24 mouse cellular contexts compared by ENCODE assay signal in the genomic region with DNA sequence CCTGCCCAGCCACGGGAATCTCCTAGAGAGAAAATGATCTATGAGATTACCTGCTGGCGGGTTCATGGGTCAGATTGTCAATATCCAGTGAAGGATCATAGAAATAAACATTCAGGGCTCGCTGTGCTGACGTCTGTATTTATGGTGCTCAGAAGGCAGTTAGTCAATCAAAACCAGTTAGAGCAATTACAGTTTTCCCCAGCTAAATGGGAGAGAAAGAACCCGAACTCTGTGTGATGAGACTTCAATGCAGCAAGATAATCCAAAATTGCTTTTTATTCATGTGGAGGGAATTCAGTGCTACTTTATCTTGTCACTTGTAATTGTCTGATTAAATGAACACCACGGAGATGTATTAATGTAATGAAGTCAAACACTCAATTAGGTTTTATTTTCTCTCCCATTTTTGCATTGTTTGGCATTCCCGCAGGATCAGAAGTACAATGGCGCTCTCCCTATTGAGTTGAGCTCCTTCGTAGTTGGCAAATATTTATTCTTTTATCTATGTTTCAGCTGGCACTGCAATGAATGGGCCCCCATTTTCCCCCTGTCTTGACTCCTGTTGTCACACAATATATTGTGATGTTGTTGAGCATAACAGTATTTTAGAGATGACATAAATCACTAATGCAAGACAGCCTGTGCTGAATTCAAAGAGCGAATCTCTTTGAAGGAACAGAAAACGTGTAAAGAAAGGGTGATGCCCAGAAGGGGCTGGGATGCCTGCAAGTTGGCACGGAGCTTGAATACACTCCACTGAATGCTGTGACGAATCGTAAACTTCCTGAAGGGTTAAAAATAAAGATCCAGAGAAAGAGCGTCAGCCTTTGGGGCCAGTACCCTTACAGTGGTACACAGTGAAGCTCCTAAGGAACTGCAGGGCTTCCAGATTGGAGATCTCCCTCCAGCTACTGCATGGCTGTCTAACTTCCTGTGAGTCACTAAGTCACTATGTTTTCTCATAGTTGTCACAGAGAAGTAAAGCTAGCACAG.
DNase-seq lines count a peak whose midpoint lies in the region; ATAC-seq and TF ChIP-seq lines count a peak whose summit lies in the region.
"Had no signal": no experiment of that assay in that cellular context is flagged by ENCODE, and none has a peak within 500 bp of the region (broad histone marks: within the 10 kb centered on the region; RNA-seq: fewer than 3 reads in every experiment).

No protein-coding gene starts in this region.

- no peak overlapping the region for H3K4me3 ChIP-seq in forebrain, embryonic 13.5 days
- H3K4me3 ChIP-seq in forebrain, embryonic 11.5 days (ENCODE audit: low read depth, low read length): no peak overlapping the region
- no peak overlapping the region for H3K4me3 ChIP-seq in midbrain, embryonic 13.5 days (replicated peaks)
- H3K4me3 ChIP-seq in midbrain, embryonic 11.5 days (ENCODE audit: low read depth, low read length): no peak overlapping the region
- no peak overlapping the region for H3K4me3 ChIP-seq in hindbrain, postnatal 0 days (ENCODE audit: low read length)
- H3K4me3 ChIP-seq in neural tube, embryonic 15.5 days (replicated peaks): no peak overlapping the region
- H3K4me3 ChIP-seq: gastrocnemius, adult 2 months; heart, embryonic 13.5 days; left cerebral cortex, adult 2 months had no signal

- no peak overlapping the region for H3K4me2 ChIP-seq in forebrain, embryonic 13.5 days
- no peak overlapping the region for H3K4me2 ChIP-seq in forebrain, embryonic 11.5 days (ENCODE audit: low read depth, low read length, severe bottlenecking)
- H3K4me2 ChIP-seq in midbrain, embryonic 13.5 days (replicated peaks): no peak overlapping the region
- no peak overlapping the region for H3K4me2 ChIP-seq in midbrain, embryonic 11.5 days
- H3K4me2 ChIP-seq in hindbrain, postnatal 0 days (ENCODE audit: low read depth, low read length): no peak overlapping the region
- peak overlapping the region; percentile 6; the same call in 1 of the 2 replicates for H3K4me2 ChIP-seq in neural tube, embryonic 15.5 days
- H3K4me2 ChIP-seq: heart, embryonic 13.5 days had no signal

- H3K9ac ChIP-seq in forebrain, embryonic 13.5 days: no peak overlapping the region
- no peak overlapping the region for H3K9ac ChIP-seq in forebrain, embryonic 11.5 days (ENCODE audit: low read length)
- H3K9ac ChIP-seq in midbrain, embryonic 13.5 days (replicated peaks): no peak overlapping the region
- H3K9ac ChIP-seq in midbrain, embryonic 11.5 days (ENCODE audit: low read length): no peak overlapping the region
- no peak overlapping the region for H3K9ac ChIP-seq in hindbrain, postnatal 0 days (replicated peaks; ENCODE audit: low read length)
- H3K9ac ChIP-seq in neural tube, embryonic 15.5 days (replicated peaks): 0 out of 2 replicates have a peak overlapping the region, but pooled peaks have one; percentile 20
- H3K9ac ChIP-seq: heart, embryonic 13.5 days had no signal

- H3K27ac ChIP-seq in forebrain, embryonic 13.5 days: no peak overlapping the region
- H3K27ac ChIP-seq in forebrain, embryonic 11.5 days (ENCODE audit: low read depth, low read length): no peak overlapping the region
- peak overlapping the region; percentile 20 for H3K27ac ChIP-seq in midbrain, embryonic 13.5 days
- H3K27ac ChIP-seq in midbrain, embryonic 11.5 days (ENCODE audit: low read depth, low read length): no peak overlapping the region
- no peak overlapping the region for H3K27ac ChIP-seq in hindbrain, postnatal 0 days
- peak overlapping the region; percentile 37; the same call in 1 of the 2 replicates for H3K27ac ChIP-seq in neural tube, embryonic 15.5 days (replicated peaks)
- H3K27ac ChIP-seq: gastrocnemius, adult 2 months; heart, embryonic 13.5 days; left cerebral cortex, adult 2 months had no signal

- H3K36me3 ChIP-seq in forebrain, embryonic 13.5 days (ENCODE audit: poor library complexity, severe bottlenecking): no peaks in the 10 kb centered on the region
- no peaks in the 10 kb centered on the region for H3K36me3 ChIP-seq in forebrain, embryonic 11.5 days (ENCODE audit: control insufficient read depth, insufficient read depth, low read length)
- no peaks in the 10 kb centered on the region for H3K36me3 ChIP-seq in midbrain, embryonic 13.5 days
- no peaks in the 10 kb centered on the region for H3K36me3 ChIP-seq in midbrain, embryonic 11.5 days (ENCODE audit: control insufficient read depth, insufficient read depth, low read length)
- no peaks in the 10 kb centered on the region for H3K36me3 ChIP-seq in hindbrain, postnatal 0 days (ENCODE audit: insufficient read depth, low read length)
- H3K36me3 ChIP-seq in neural tube, embryonic 15.5 days: no peaks in the 10 kb centered on the region
- H3K36me3 ChIP-seq: heart, embryonic 13.5 days had no signal

- DNase-seq in forebrain, embryonic 11.5 days (ENCODE audit: low spot score): no peak
- no peak for DNase-seq in midbrain, embryonic 11.5 days (ENCODE audit: low spot score, missing footprints)
- DNase-seq in hindbrain, postnatal 0 days (ENCODE audit: low spot score): no peak
- no peak for DNase-seq in layer of hippocampus, postnatal 36 days
- DNase-seq in adrenal gland, adult (ENCODE audit: inconsistent age in 2 of 2, low spot score in 1 of 2): no peak
- DNase-seq: adrenal gland, postnatal 14 days; cerebellum, adult 11 months; cerebellum, postnatal 25 days; embryo, embryonic 11 days; gastrocnemius, adult 2 months; kidney, adult 9 months; kidney, postnatal 36 days; left cerebral cortex, postnatal 4 days; liver; lung, postnatal 4 days; right cerebral cortex, postnatal 14 days; spleen, adult 18-20 months; thymus, postnatal 36 days had no signal

- H3K9me3 ChIP-seq in forebrain, embryonic 13.5 days (replicated peaks): no peaks in the 10 kb centered on the region
- no peaks in the 10 kb centered on the region for H3K9me3 ChIP-seq in forebrain, embryonic 11.5 days (ENCODE audit: control insufficient read depth, low read length)
- no peaks in the 10 kb centered on the region for H3K9me3 ChIP-seq in midbrain, embryonic 13.5 days
- H3K9me3 ChIP-seq in midbrain, embryonic 11.5 days (ENCODE audit: control insufficient read depth, low read length): no peaks in the 10 kb centered on the region
- no peaks in the 10 kb centered on the region for H3K9me3 ChIP-seq in hindbrain, postnatal 0 days (ENCODE audit: low read length)
- no peaks in the 10 kb centered on the region for H3K9me3 ChIP-seq in neural tube, embryonic 15.5 days (replicated peaks)
- H3K9me3 ChIP-seq: heart, embryonic 13.5 days had no signal

- H3K4me1 ChIP-seq in forebrain, embryonic 13.5 days: 0 out of 2 replicates have a peak, but pooled peaks cover 7% of the 10 kb centered on the region
- no peaks in the 10 kb centered on the region for H3K4me1 ChIP-seq in forebrain, embryonic 11.5 days (replicated peaks; ENCODE audit: control insufficient read depth, insufficient read depth, low read length)
- H3K4me1 ChIP-seq in midbrain, embryonic 13.5 days (replicated peaks): peaks cover 12% of the 10 kb centered on the region; the same call in 1 of the 2 replicates
- H3K4me1 ChIP-seq in midbrain, embryonic 11.5 days (ENCODE audit: control insufficient read depth, insufficient read depth, low read length): no peaks in the 10 kb centered on the region
- no peaks in the 10 kb centered on the region for H3K4me1 ChIP-seq in hindbrain, postnatal 0 days (ENCODE audit: insufficient read depth, low read length)
- H3K4me1 ChIP-seq in neural tube, embryonic 15.5 days: peaks cover 13% of the 10 kb centered on the region
- H3K4me1 ChIP-seq: heart, embryonic 13.5 days had no signal

- no peaks in the 10 kb centered on the region for H3K27me3 ChIP-seq in forebrain, embryonic 13.5 days
- H3K27me3 ChIP-seq in forebrain, embryonic 11.5 days (ENCODE audit: control insufficient read depth, insufficient read depth, low read length): no peaks in the 10 kb centered on the region
- no peaks in the 10 kb centered on the region for H3K27me3 ChIP-seq in midbrain, embryonic 13.5 days
- no peaks in the 10 kb centered on the region for H3K27me3 ChIP-seq in midbrain, embryonic 11.5 days (ENCODE audit: control insufficient read depth, insufficient read depth, low read length)
- H3K27me3 ChIP-seq in hindbrain, postnatal 0 days (ENCODE audit: insufficient read depth, low read length): no peaks in the 10 kb centered on the region
- H3K27me3 ChIP-seq in neural tube, embryonic 15.5 days (replicated peaks): peaks cover 2% of the 10 kb centered on the region; the same call in 1 of the 2 replicates
- H3K27me3 ChIP-seq: heart, embryonic 13.5 days had no signal

- 63% methylated on average over 15 of the region's 15 CpGs for whole genome bisulfite sequencing in forebrain, embryonic 13.5 days
- 77% methylated on average over 15 of the region's 15 CpGs for WGBS in forebrain, embryonic 11.5 days
- 57% methylated on average over 15 of the region's 15 CpGs for WGBS in midbrain, embryonic 13.5 days
- WGBS in midbrain, embryonic 11.5 days: 75% methylated on average over 15 of the region's 15 CpGs
- 39% methylated on average over 15 of the region's 15 CpGs for WGBS in hindbrain, postnatal 0 days
- 22% methylated on average over 15 of the region's 15 CpGs for WGBS in neural tube, embryonic 15.5 days

- no peak for TF ChIP-seq CTCF in hindbrain, postnatal 0 days (IDR thresholded peaks at IDR 0.05; ENCODE audit: low read depth)

- 0 out of 2 replicates have a peak, but pooled peaks have one; percentile 21 for ATAC-seq in forebrain, embryonic 13.5 days
- no peak for ATAC-seq in forebrain, embryonic 11.5 days (replicated peaks; ENCODE audit: low FRiP score)
- peak; percentile 48; the same call in 1 of the 2 replicates for ATAC-seq in midbrain, embryonic 13.5 days
- no peak for ATAC-seq in midbrain, embryonic 11.5 days (ENCODE audit: low FRiP score)
- peak; percentile 51; the same call in 1 of the 2 replicates for ATAC-seq in hindbrain, postnatal 0 days
- ATAC-seq in neural tube, embryonic 15.5 days (ENCODE audit: low FRiP score): peak; percentile 55; the same call in 1 of the 2 replicates
- ATAC-seq: activated CD4-positive, CD25-positive, alpha-beta regulatory T cell, adult 4 months had no signal

Comparison
In these comparisons a context has a peak if more than half of its experiments do, and no peak if none do; other contexts are left out.
1. ATAC-seq: peak in forebrain, embryonic 13.5 days (single experiment), midbrain, embryonic 13.5 days (single experiment), hindbrain, postnatal 0 days (single experiment) and neural tube, embryonic 15.5 days (single experiment); none in forebrain, embryonic 11.5 days (single experiment) and midbrain, embryonic 11.5 days (single experiment).
2. H3K27ac ChIP-seq: peak in midbrain, embryonic 13.5 days (single experiment) and neural tube, embryonic 15.5 days (single experiment); none in forebrain, embryonic 13.5 days (single experiment), forebrain, embryonic 11.5 days (single experiment), midbrain, embryonic 11.5 days (single experiment) and hindbrain, postnatal 0 days (single experiment).